Mouse (Mus musculus) frontal cortex, postnatal 10 days (tissue): ENCODE measurements around the gene Cenph.
A peak's percentile ranks its signal among the peaks of the same experiment; 100 is the strongest.
"Not testable (repeated sequence)": the region's sequence is repeated elsewhere in the genome, so short reads cannot be mapped to it uniquely, and the experiment has no call there.

ENCODE experiments used
- DNase-seq, 2 experiments: peaks; one replicate each; pipeline ENCODE4 v3.0.0; 2022; ENCODE audit warnings: low spot score in 2 of 2, mixed read lengths in 1 of 2

The Cenph gene

GRCm38 (mm10) chr13:100775252-100776055 is at the start of gene Cenph:
Gene Cenph, minus strand, starts transcription at chr13:100775899.
- peak; percentile 72 to 77 for DNase-seq

- no peak for DNase-seq
Measured at GRCm38 (mm10) chr13:100824916-100825315, 49.2 kb upstream of the Cenph start.

- DNase-seq, result no peak
Measured at GRCm38 (mm10) chr13:100824306-100824705, 48.6 kb upstream of the Cenph start.

GRCm38 (mm10) chr13:100823863-100824262 is 48.2 kb upstream of the Cenph start:
- DNase-seq, result no peak

- no peak for DNase-seq
Measured at GRCm38 (mm10) chr13:100814451-100814850, 38.8 kb upstream of the Cenph start.

GRCm38 (mm10) chr13:100805776-100806175 is 30.1 kb upstream of the Cenph start:
- no peak for DNase-seq

GRCm38 (mm10) chr13:100797171-100797570 is 21.5 kb upstream of the Cenph start:
- no peak for DNase-seq

- no peak for DNase-seq
Measured at GRCm38 (mm10) chr13:100789083-100789482, 13.4 kb upstream of the Cenph start.

GRCm38 (mm10) chr13:100788057-100788456 is 12.4 kb upstream of the Cenph start:
- DNase-seq, result not testable (repeated sequence)

GRCm38 (mm10) chr13:100787316-100788010 is 11.8 kb upstream of the Cenph start:
- no peak for DNase-seq

GRCm38 (mm10) chr13:100786414-100786867 is 10.7 kb upstream of the Cenph start, which contains the start of gene Ccnb1:
Gene Ccnb1, minus strand, starts transcription at chr13:100786570.
- peak; percentile 77 to 89 for DNase-seq

- DNase-seq, result no peak
Measured at GRCm38 (mm10) chr13:100785806-100786413, 10.2 kb upstream of the Cenph start.

- DNase-seq, result no peak
Measured at GRCm38 (mm10) chr13:100777491-100777890, 1.8 kb upstream of the Cenph start.

GRCm38 (mm10) chr13:100776710-100777109 is 1.0 kb upstream of the Cenph start:
- no peak for DNase-seq

- no peak for DNase-seq
Measured at GRCm38 (mm10) chr13:100776056-100776419, 339 bp upstream of the Cenph start.

GRCm38 (mm10) chr13:100774704-100775103 is 995 bp downstream of the Cenph start:
- DNase-seq, result no peak

- no peak for DNase-seq
Measured at GRCm38 (mm10) chr13:100755329-100755728, 20.4 kb downstream of the Cenph start.

- no peak for DNase-seq
Measured at GRCm38 (mm10) chr13:100754186-100754585, 21.5 kb downstream of the Cenph start.

- DNase-seq, result no peak
Measured at GRCm38 (mm10) chr13:100753011-100753410, 22.7 kb downstream of the Cenph start.

- no peak for DNase-seq
Measured at GRCm38 (mm10) chr13:100752529-100752928, 23.2 kb downstream of the Cenph start.

GRCm38 (mm10) chr13:100751402-100751801 is 24.3 kb downstream of the Cenph start:
- DNase-seq, result no peak

GRCm38 (mm10) chr13:100750799-100751198 is 24.9 kb downstream of the Cenph start:
- no peak for DNase-seq
